Mouse (Mus musculus) Patski (cell line): ENCODE data around the gene Lamtor2. TPM values are rescaled to one million over a fixed set of nuclear protein-coding genes. Genes with fewer than 3 reads are reported as not detected.
A peak's percentile ranks its signal among the peaks of the same experiment; 100 is the strongest.
"Not testable (repeated sequence)": the region's sequence is repeated elsewhere in the genome, so short reads cannot be mapped to it uniquely, and the experiment has no call there.

ENCODE experiments used
- ATAC-seq: fragments of 100-300 bp; one replicate; pipeline ENCODE4 v1.8.0; 2021
- CTCF ChIA-PET: fragments of 350-600 bp; sonication (Branson Sonifier 250); formaldehyde crosslinking; loops from one replicate; lab custom pipeline; 2022; ENCODE audit warnings: inconsistent platforms; lab: Charles Lee
- POLR2A ChIA-PET: fragments of 350-600 bp; sonication (Branson Sonifier 250); formaldehyde crosslinking; loops from one replicate; lab custom pipeline; 2022; ENCODE audit warnings: antibody characterized with exemption, inconsistent platforms; lab: Charles Lee
- DNase-seq: peaks from one replicate; pipeline ENCODE4 v3.0.0-alpha.2; 2011; ENCODE audit warnings: low read depth, low spot score
- H3K27me3 ChIP-seq: fragments of 371-371 bp; one replicate; pipeline ENCODE4 v1.5.1; 2021
- CTCF ChIP-seq: fragments of 100-300 bp; IDR thresholded peaks from one replicate; pipeline ENCODE4 v1.5.1; 2021
- in situ Hi-C: fragments of 300-500 bp; cut with MboI; formaldehyde crosslinking; loops from 3 replicates; pipeline ENCODE4 v1.11.1; 2018; ENCODE audit warnings: low pct_unique_long_range_greater_than_20kb, mixed read lengths
- polyA plus RNA-seq: library from polyadenylated mRNA; unstranded; gene quantifications from one replicate; pipeline ENCODE4 v1.2.3, GENCODE M21; 2021

Lamtor2 gene
- polyA plus RNA-seq = 264 TPM

DNA sequence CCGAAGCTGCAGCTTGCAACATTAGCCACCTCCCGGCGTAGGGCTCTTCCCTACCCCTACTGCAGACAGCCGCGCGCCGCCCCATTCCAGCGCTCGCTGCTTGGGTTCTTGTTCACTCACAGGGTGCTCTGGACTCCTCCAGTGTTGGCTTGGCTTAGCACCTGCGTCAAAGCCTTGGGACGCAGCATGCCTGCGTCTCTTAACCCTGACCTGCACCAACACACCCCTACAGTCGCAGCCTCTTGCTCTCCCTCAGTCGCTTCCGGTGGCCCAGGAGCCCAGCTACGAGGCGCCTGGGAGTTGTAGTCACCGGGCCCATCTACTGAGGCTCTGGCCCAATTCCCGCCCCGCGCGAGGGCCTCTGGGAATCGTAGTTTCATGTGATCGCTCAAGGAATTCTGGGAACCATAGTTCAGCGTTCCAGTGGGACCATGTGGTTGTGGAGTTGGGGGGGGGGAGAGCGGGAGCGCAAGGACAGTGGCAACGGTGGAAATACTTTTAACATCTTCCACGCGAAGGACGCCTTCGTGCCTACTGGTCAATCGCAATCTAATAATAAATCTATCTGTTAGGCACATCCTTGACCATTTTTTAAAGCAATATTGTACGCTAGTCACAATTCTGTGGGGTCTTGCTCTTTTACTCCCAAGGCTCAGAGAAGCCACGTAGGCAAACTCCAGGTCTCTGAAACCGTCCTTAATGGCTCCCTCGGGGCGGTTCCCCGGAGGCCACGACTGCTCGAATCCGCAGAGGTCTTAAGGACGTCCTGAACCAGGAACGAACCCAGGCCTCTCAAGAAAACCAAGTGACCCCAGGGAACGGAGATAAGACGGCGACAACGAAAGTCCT is at the start of gene Lamtor2:
Gene Lamtor2, minus strand, starts transcription at position 399 of the 849 bp plus-strand sequence.
- in situ Hi-C loops = no loop called here
- ChIA-PET POLR2A (interaction anchor here (0.6 to 4.9 kb wide), 7 partner anchors 10 to 206 kb away, joined by 3 to 35 read pairs (median 3); no protein-coding TSS in a partner anchor), CTCF (interaction anchor here (1.1 to 4.5 kb wide), 4 partner anchors 10 to 69 kb away, joined by 3 to 29 read pairs (median 5); no protein-coding TSS in a partner anchor)
- DNase-seq (peak; percentile 98), ATAC-seq (peak; percentile 86)
- TF ChIP-seq CTCF = no peak
- H3K27me3 ChIP-seq = no peaks in the 10 kb centered on the region

DNA sequence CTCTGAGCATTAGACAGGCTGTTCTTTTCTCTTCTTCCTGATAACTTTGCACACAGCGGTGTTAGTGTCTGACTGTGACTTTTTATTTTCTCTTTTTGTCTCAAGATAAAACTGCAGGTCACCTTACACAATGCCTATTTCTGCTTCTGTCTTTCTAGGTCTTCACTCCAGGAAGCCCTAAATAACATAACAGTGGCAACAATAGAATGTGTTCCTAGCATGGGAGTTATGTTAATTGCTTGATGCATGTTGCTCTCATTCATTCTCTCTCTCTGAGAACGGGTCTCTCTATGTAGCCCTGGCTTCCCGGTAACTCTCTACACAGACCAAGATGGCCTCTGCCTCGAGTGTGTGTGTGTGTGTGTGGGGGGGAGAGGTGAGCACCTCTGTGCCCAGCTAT is 49.6 kb upstream of the Lamtor2 start:
- TF ChIP-seq CTCF = no peak
- no peaks in the 10 kb centered on the region for H3K27me3 ChIP-seq
- no peak for ATAC-seq
- ChIA-PET POLR2A (no interaction called here), CTCF (interaction anchor here (0.8 to 7.0 kb wide), 3 partner anchors 10 to 67 kb away, joined by 3 to 75 read pairs (median 18); no protein-coding TSS in a partner anchor)
- DNase-seq = no peak
- in situ Hi-C loops = loop anchor here (10.0 kb wide), 1 partner anchor 58 kb away; the partner anchor contains the start of gene Rab25

- CTCF ChIA-PET = interaction anchor here (0.7 to 7.3 kb wide), 5 partner anchors 9 to 52 kb away, joined by 3 to 75 read pairs (median 3); partner anchors contain the start of gene Arhgef2
- ATAC-seq, in situ Hi-C loops, H3K27me3 ChIP-seq, POLR2A ChIA-PET, DNase-seq: not testable (repeated sequence)
Observed at GRCm38 (mm10) chr3:88596547-88596946, 43.7 kb upstream of the Lamtor2 start.

- CTCF ChIA-PET = interaction anchor here (1.3 to 7.3 kb wide), 8 partner anchors 11 to 110 kb away, joined by 3 to 75 read pairs (median 5); partner anchors contain the start of gene Arhgef2
- TF ChIP-seq CTCF = no peak
- in situ Hi-C loops = no loop called here
- H3K27me3 ChIP-seq = no peaks in the 10 kb centered on the region
- ATAC-seq = peak; percentile 65
- POLR2A ChIA-PET = interaction anchor here (1.3 to 2.0 kb wide), 2 partner anchors 22 to 25 kb away, joined by 3 to 4 read pairs; no protein-coding TSS in a partner anchor
- peak; percentile 86 for DNase-seq
Observed at GRCm38 (mm10) chr3:88593893-88594580, 41.2 kb upstream of the Lamtor2 start.

DNA sequence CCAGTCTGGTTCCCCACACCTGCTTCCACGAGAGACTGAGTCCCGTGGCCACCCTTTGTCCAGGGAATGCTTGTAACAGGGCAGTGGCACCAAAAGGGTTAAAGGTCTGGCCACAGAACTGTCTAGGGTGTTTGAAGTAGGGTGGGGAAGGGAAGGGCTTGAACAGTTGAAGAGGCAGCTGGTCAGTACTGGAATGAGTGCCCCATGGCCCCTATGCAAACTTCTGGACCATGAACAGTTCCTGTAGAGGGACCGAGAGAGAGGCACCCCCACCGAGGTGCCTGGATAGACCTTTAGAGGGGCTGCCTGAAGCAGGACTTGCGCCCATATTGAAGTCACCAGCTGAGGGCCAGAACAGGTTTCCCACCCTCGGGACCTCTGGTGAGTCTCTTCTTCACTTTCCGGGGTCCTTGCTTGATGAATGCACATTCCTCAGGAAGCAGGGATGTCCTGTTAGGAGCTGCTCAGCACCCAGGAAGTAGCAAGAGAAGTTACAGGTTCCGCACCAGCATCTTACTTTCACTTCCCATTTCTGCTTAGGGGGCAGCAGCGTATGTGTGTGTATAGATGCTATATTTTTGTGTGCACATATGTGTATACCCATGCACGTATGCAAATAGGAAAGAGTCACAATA is 40.2 kb upstream of the Lamtor2 start:
- DNase-seq (no peak), ATAC-seq (no peak)
- TF ChIP-seq CTCF = no peak
- ChIA-PET POLR2A (interaction anchor here (0.5 to 2.0 kb wide), 8 partner anchors 11 to 55 kb away, joined by 3 to 4 read pairs (median 3); no protein-coding TSS in a partner anchor), CTCF (interaction anchor here (0.9 to 7.3 kb wide), 19 partner anchors 8 to 109 kb away, joined by 3 to 75 read pairs (median 4); partner anchors contain the start of gene Arhgef2)
- H3K27me3 ChIP-seq = no peaks in the 10 kb centered on the region
- in situ Hi-C loops = no loop called here

DNA sequence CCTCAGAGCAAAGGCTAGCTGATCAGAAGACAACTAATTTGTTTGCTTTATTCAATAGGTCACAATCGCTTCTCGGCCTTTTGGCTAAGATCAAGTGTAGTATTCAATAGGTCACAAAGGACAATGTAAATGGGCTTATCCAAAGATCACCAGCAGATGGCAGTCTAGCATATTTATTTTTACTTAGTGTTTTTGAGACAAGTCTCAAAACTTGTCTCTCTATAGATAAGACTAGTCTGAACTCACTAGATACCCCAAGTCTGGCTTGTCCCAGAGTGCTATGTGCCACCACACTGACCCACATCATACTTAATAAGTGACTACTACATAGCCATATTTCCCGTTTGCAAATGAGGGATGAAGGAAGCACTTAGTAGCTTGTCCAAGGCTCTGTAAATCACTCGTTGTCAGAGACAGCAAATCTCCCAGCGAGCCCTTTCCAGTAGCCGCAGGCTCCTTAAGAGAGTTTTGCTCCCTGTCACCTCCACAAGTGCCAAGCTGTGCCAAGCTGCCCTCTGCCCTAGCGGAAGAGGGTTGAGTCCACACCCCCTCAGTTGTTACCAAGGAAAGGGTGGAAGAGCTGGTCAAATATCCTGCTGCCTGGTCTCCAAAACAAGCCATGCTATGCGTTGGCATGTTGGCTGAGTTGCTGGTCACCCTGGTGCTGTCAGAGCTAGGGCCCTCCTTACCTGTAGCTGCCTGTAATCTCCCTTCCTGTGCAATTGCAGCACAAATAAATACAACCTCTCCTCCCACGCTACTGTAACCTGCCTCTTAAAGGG is 39.3 kb upstream of the Lamtor2 start:
- peak; percentile 44 for ATAC-seq
- TF ChIP-seq CTCF = peak; percentile 72
- ChIA-PET CTCF (interaction anchor here (0.6 to 7.3 kb wide), 24 partner anchors 9 to 84 kb away, joined by 3 to 75 read pairs (median 4); partner anchors contain the start of gene Arhgef2), POLR2A (interaction anchor here (1.0 to 2.5 kb wide), 8 partner anchors 13 to 62 kb away, joined by 3 to 11 read pairs (median 4); partner anchors contain the start of gene Ubqln4)
- H3K27me3 ChIP-seq = no peaks in the 10 kb centered on the region
- DNase-seq = no peak
- in situ Hi-C loops = no loop called here

DNA sequence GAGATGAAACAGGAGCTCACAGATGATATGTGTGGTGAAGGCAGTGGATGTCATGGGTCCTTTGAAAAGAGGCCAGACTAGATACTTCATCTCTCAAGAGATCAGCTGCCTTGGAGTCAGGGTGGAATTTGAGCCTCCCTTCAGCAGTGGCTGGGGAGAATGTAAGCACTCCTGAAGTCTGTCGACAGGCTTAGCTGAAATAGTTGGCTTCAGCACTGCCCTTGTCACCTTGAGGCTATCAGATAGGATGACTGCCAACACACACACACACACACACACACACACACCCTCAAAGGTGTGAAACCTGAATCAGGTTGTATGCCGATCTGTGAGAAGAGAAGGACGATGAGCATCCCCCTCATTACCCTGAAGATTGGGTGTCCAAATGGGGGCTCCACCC is 38.2 kb upstream of the Lamtor2 start:
- DNase-seq (no peak), ATAC-seq (no peak)
- in situ Hi-C loops = no loop called here
- TF ChIP-seq CTCF = no peak
- ChIA-PET CTCF (interaction anchor here (1.0 to 7.3 kb wide), 10 partner anchors 11 to 107 kb away, joined by 3 to 75 read pairs (median 6); partner anchors contain the start of gene Arhgef2), POLR2A (interaction anchor here (0.6 to 2.5 kb wide), 7 partner anchors 12 to 46 kb away, joined by 3 to 11 read pairs (median 3); partner anchors contain the start of genes Rab25 and Ubqln4)
- no peaks in the 10 kb centered on the region for H3K27me3 ChIP-seq

DNA sequence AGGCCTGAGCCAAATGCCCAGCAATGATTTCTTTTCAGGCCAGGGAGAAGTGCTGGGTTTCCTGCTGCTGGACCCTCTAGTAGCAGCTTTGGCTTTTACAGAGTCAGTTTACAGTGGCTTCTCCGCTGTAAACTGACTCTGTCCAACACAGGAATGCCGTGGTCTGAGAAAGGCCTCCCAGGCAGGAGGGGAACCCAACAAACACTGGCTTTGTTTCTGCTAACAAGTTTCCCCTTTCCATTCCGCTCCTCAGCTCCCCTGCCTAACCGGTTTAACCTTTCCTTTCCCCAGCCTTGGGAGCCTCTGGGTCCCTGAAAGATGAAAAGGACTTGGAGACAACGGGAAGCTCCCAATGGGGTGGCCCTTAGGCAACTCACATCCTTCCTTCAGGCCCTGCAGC is 37.4 kb upstream of the Lamtor2 start:
- POLR2A ChIA-PET = interaction anchor here (0.6 to 2.5 kb wide), 6 partner anchors 12 to 47 kb away, joined by 3 to 11 read pairs (median 4); partner anchors contain the start of genes Rab25 and Ubqln4
- no peak for TF ChIP-seq CTCF
- in situ Hi-C loops = no loop called here
- CTCF ChIA-PET = interaction anchor here (1.0 to 7.3 kb wide), 9 partner anchors 10 to 107 kb away, joined by 3 to 75 read pairs (median 7); partner anchors contain the start of gene Arhgef2
- H3K27me3 ChIP-seq = no peaks in the 10 kb centered on the region
- no peak for ATAC-seq
- DNase-seq = no peak
